Mouse (Mus musculus): ENCODE results near the gene Hjurp. TPM values are rescaled to one million over a fixed set of nuclear protein-coding genes. Genes with fewer than 3 reads are reported as not detected.

Gene Hjurp
- polyA plus RNA-seq, 1 experiment, result 34.3 TPM

DNA sequence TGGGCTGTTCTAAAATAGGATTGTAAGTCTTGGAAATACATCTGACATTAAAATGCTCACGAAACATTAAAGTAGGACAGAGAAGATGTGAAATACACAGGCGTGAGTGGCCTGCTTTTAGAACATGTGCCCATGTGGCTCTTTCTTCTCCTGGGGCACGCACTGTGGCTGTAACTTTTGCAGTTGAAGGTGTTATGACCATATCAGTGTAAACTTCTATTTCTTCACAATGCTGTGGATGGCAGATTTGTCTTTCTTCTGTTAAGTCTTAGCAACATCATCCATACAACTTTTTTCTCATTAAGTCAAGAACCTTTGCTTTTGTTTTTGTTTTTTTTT is 11.3 kb upstream of the Hjurp start:
- Histone ChIP-seq H3K36me3 (ENCODE audit: control insufficient read depth, insufficient read depth, low read length) (no peaks in the 10 kb centered on the region), H3K27me3 (ENCODE audit: control insufficient read depth, insufficient read depth, low read length) (no peaks in the 10 kb centered on the region), H3K4me1 (ENCODE audit: control insufficient read depth, insufficient read depth, low read length) (peaks cover 4% of the 10 kb centered on the region), H3K27ac (ENCODE audit: control insufficient read depth, insufficient read depth, low read depth, low read length) (no peak overlapping the region), H3K4me3 (ENCODE audit: control insufficient read depth, low read depth, low read length) (no peak overlapping the region)
- TF ChIP-seq POLR2A (IDR thresholded peaks at IDR 0.05; ENCODE audit: control insufficient read depth, low read depth, low read length) (no peak), CTCF (IDR thresholded peaks at IDR 0.05; ENCODE audit: control insufficient read depth, insufficient read depth, insufficient replicate concordance, low read depth, low read length) (no peak)

DNA sequence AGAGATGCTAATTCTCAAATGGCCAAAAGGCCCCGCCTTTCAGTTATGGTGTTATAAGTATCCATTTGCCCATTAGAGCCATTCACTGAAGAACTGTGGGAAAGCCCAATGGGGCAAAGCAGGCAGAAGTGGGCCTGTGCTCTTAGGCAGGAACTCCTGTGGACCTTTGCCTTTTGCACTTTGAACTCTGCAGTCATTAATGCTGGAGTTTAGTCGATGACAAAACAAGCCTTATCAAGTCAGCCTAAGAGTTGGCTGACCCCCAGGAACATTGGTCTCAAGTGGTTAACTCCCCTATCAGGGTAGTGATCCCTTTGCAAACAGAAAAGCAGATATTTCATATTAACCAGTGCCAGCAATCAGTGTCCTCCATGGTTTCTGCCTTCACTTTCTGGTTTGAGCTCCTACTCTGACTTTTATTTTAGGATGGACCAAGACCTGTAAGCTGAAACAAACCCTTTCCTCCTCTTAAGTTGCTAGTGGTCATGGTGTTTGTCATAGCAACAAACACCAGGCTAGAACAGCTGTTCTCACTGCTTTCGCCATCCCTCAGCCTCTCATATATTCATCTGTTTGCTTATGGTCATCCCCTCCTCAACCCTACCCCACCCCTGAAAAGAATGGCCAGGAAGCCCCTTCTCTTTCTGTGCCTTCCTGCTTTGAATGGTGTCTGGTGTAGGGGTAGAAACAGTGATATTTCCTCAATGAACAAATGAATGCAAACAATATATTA is 10.8 kb upstream of the Hjurp start:
- H3K4me1 ChIP-seq (ENCODE audit: control insufficient read depth, insufficient read depth, low read length), result peaks cover 4% of the 10 kb centered on the region
- no peak overlapping the region for H3K4me3 ChIP-seq (ENCODE audit: control insufficient read depth, low read depth, low read length)
- TF ChIP-seq POLR2A (IDR thresholded peaks at IDR 0.05; ENCODE audit: control insufficient read depth, low read depth, low read length) (no peak), CTCF (IDR thresholded peaks at IDR 0.05; ENCODE audit: control insufficient read depth, insufficient read depth, insufficient replicate concordance, low read depth, low read length) (no peak)
- H3K27ac ChIP-seq (ENCODE audit: control insufficient read depth, insufficient read depth, low read depth, low read length), result no peak overlapping the region
- no peaks in the 10 kb centered on the region for H3K36me3 ChIP-seq (ENCODE audit: control insufficient read depth, insufficient read depth, low read length)
- H3K27me3 ChIP-seq (ENCODE audit: control insufficient read depth, insufficient read depth, low read length), result no peaks in the 10 kb centered on the region

DNA sequence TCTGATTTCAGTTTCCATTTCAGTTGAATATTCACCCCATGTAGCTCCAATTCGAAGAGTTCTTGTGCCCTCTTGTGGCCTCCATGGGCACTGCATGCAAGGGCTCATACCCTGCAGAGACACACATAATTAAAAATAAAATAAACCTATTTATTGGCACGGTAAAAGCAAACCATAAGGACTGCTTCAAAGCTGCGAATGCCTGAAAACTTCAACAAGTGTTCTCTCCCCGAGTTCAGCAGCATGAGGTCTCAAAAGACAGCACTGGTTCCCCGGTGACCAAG is 10.2 kb upstream of the Hjurp start:
- TF ChIP-seq CTCF (IDR thresholded peaks at IDR 0.05; ENCODE audit: control insufficient read depth, insufficient read depth, insufficient replicate concordance, low read depth, low read length) (no peak), POLR2A (IDR thresholded peaks at IDR 0.05; ENCODE audit: control insufficient read depth, low read depth, low read length) (no peak)
- H3K36me3 ChIP-seq (ENCODE audit: control insufficient read depth, insufficient read depth, low read length), result no peaks in the 10 kb centered on the region
- peaks cover 4% of the 10 kb centered on the region for H3K4me1 ChIP-seq (ENCODE audit: control insufficient read depth, insufficient read depth, low read length)
- H3K27ac ChIP-seq (ENCODE audit: control insufficient read depth, insufficient read depth, low read depth, low read length), result no peak overlapping the region
- no peaks in the 10 kb centered on the region for H3K27me3 ChIP-seq (ENCODE audit: control insufficient read depth, insufficient read depth, low read length)
- no peak overlapping the region for H3K4me3 ChIP-seq (ENCODE audit: control insufficient read depth, low read depth, low read length)

DNA sequence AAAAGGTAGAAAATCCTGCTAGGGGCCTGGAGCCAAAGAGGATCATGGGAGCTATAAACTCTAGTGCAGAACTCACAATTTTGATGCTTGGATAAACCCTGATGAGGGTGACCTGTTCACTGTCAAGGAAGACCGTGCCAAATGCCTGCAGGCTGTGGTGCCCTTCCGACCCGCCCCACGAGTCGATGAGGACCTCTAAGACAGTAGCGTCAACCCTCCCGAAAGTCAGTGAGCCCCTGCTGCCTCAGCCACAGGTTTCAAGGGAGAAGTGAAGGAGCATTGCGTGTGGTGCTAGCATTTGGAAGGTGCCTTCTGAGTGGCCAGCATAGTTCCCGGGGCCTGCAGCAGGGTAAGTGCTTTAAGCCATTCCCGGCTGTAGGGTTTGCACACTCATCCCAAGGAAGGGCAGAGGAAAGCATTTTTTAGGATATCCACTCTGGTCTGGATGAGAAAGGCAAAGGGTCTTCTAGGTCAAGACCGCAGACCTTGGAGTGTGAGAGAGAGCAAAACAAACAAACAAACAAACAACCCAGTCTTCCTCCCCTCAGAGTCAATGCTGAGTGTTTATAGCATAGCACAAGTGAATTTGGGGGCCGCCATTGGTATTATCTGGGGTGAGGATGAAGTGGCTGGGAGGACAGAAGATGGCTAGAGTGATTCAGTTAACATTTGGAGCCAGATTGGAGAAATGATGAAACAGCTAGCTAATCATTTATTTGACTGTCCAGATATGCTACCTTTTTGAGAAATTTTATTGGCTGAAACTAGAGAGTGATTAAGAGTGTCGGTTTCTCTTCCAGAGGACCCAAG is 9.7 kb upstream of the Hjurp start:
- TF ChIP-seq CTCF (IDR thresholded peaks at IDR 0.05; ENCODE audit: control insufficient read depth, insufficient read depth, insufficient replicate concordance, low read depth, low read length), result no peak
- no peak for TF ChIP-seq POLR2A (IDR thresholded peaks at IDR 0.05; ENCODE audit: control insufficient read depth, low read depth, low read length)
- no peaks in the 10 kb centered on the region for H3K27me3 ChIP-seq (ENCODE audit: control insufficient read depth, insufficient read depth, low read length)
- no peak overlapping the region for H3K27ac ChIP-seq (ENCODE audit: control insufficient read depth, insufficient read depth, low read depth, low read length)
- no peaks in the 10 kb centered on the region for H3K36me3 ChIP-seq (ENCODE audit: control insufficient read depth, insufficient read depth, low read length)
- no peak overlapping the region for H3K4me3 ChIP-seq (ENCODE audit: control insufficient read depth, low read depth, low read length)
- H3K4me1 ChIP-seq (ENCODE audit: control insufficient read depth, insufficient read depth, low read length), result peaks cover 4% of the 10 kb centered on the region

DNA sequence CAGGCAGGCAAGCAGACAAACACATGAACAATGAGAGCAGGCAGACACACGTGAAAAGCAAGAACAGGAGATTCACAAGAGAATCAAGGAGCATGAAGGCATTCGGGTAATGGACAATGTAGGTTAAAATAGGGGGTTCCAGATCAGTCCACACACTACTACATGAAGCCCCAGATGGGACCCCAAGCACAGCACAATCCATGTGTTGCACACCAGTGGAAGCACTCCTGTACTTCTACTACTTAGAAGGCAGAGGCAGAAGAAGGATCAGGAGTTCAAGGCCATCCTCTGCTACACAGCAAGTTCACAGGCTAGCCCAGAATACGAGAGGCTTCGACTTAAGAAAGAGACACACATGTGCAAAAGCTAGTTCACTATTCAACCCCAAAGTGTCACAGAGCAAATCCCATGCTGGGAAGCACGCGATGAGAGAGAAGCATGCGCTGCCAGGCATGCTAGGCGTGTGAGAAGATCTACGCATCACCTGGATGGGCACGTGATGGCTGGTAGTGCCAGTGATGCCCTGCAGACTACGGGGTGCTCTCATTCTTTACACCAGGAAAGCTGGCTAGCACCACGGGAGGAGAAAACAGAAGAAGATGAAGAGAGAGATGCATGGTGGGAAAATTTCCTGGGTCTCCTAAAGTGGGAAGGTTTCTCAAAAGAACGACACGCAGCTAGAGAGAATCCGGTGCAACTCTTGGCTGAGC is 8.9 kb upstream of the Hjurp start:
- no peak overlapping the region for H3K27ac ChIP-seq (ENCODE audit: control insufficient read depth, insufficient read depth, low read depth, low read length)
- no peaks in the 10 kb centered on the region for H3K36me3 ChIP-seq (ENCODE audit: control insufficient read depth, insufficient read depth, low read length)
- peaks cover 4% of the 10 kb centered on the region for H3K4me1 ChIP-seq (ENCODE audit: control insufficient read depth, insufficient read depth, low read length)
- TF ChIP-seq POLR2A (IDR thresholded peaks at IDR 0.05; ENCODE audit: control insufficient read depth, low read depth, low read length), result no peak
- TF ChIP-seq CTCF (IDR thresholded peaks at IDR 0.05; ENCODE audit: control insufficient read depth, insufficient read depth, insufficient replicate concordance, low read depth, low read length), result no peak
- no peaks in the 10 kb centered on the region for H3K27me3 ChIP-seq (ENCODE audit: control insufficient read depth, insufficient read depth, low read length)
- H3K4me3 ChIP-seq (ENCODE audit: control insufficient read depth, low read depth, low read length), result no peak overlapping the region

DNA sequence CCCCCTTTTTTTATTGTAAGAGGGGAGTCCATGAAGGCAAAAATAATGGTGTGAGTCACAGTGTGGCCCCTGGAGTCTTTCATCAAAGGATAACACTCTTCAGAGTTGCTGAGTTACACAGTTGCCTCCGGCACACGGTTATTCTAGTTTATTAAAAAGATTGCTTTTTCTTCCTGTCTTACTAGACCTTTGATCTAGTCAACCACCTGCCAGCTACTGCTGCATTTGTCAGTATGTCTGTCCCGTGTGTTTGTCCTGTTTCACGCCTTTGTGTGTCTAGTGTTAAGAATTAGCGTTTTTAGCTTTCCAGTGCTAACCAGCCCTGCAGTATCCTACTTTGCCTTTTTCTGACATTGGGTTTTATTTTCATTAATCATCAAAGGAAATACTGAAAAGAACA is 8.2 kb upstream of the Hjurp start:
- TF ChIP-seq CTCF (IDR thresholded peaks at IDR 0.05; ENCODE audit: control insufficient read depth, insufficient read depth, insufficient replicate concordance, low read depth, low read length) (no peak), POLR2A (IDR thresholded peaks at IDR 0.05; ENCODE audit: control insufficient read depth, low read depth, low read length) (no peak)
- H3K27me3 ChIP-seq (ENCODE audit: control insufficient read depth, insufficient read depth, low read length), result no peaks in the 10 kb centered on the region
- H3K36me3 ChIP-seq (ENCODE audit: control insufficient read depth, insufficient read depth, low read length), result no peaks in the 10 kb centered on the region
- no peak overlapping the region for H3K27ac ChIP-seq (ENCODE audit: control insufficient read depth, insufficient read depth, low read depth, low read length)
- H3K4me3 ChIP-seq (ENCODE audit: control insufficient read depth, low read depth, low read length), result no peak overlapping the region
- peaks cover 4% of the 10 kb centered on the region for H3K4me1 ChIP-seq (ENCODE audit: control insufficient read depth, insufficient read depth, low read length)

DNA sequence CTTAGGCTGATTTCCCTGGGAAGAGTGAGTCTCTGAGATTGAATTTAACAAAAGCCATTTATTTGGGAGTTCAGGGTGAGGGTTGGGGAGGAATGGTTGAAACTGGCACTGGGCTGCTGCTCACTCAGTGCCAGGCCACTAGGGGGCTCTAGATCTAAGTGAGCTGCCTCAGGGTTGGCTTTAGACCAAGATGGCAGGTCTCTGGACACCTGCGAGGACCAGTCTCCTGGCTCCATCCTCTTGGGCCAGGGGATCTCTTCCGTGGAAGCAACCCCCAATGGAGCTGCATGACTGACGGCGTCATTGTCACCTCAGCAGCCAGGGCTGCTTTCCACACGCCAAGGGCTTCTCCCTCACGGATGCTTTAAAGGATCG is 7.5 kb upstream of the Hjurp start:
- Histone ChIP-seq H3K27me3 (ENCODE audit: control insufficient read depth, insufficient read depth, low read length) (no peaks in the 10 kb centered on the region), H3K36me3 (ENCODE audit: control insufficient read depth, insufficient read depth, low read length) (no peaks in the 10 kb centered on the region), H3K4me1 (ENCODE audit: control insufficient read depth, insufficient read depth, low read length) (peaks cover 4% of the 10 kb centered on the region), H3K27ac (ENCODE audit: control insufficient read depth, insufficient read depth, low read depth, low read length) (no peak overlapping the region), H3K4me3 (ENCODE audit: control insufficient read depth, low read depth, low read length) (no peak overlapping the region)
- TF ChIP-seq POLR2A (IDR thresholded peaks at IDR 0.05; ENCODE audit: control insufficient read depth, low read depth, low read length) (no peak), CTCF (IDR thresholded peaks at IDR 0.05; ENCODE audit: control insufficient read depth, insufficient read depth, insufficient replicate concordance, low read depth, low read length) (no peak)
